Mouse (Mus musculus): ENCODE results near the gene St3gal2. TPM values are rescaled to one million over a fixed set of nuclear protein-coding genes. Genes with fewer than 3 reads are reported as not detected.

St3gal2 gene
- total and polyA plus RNA-seq, 2 experiments from 2014 or later: 9.9 to 12.6 TPM

DNA sequence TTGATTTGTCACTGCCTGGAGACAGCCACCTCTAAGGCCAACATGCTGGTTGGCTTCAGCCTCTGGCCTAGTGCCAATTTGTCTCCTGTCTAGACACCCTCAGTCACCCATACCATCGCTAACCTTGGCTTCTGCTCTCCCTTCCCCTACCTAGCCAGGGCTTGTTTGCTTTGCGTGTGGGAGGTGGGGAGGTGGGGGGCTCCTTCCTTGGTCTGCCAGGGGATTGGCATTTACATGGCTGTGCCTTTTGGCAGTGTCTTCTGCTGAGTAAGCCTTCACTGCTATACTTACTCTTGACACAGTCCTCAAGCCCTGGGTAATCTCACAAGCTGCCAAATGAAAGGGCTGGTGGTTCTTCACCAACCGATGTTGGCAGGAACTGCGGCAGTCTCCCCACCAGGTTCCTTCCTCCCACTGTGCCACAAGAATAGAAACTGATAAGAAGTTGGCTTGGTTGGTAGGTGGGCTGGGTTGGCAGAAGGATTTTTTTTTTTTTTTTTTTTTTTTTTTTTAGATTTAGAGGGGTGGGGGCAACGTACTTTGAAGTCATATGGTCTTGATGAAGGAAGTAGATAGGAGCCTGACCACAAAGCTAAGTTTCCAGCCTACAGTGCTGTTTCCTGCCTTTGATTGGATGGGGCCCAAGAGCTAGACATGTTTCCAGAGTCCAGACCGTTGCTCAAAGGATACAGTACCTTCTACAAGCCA, 19.3 kb downstream of the St3gal2 start:
- Histone ChIP-seq H3K9me3 (replicated peaks; ENCODE audit: control insufficient read depth, low read length) (no peaks in the 10 kb centered on the region), H3K9ac (replicated peaks; ENCODE audit: low read depth, low read length) (0 out of 2 replicates have a peak overlapping the region, but pooled peaks have one; percentile 3), H3K27ac (ENCODE audit: low read depth) (peak overlapping the region; percentile 85), H3K4me2 (ENCODE audit: low read depth, low read length) (peak overlapping the region; percentile 42), H3K27me3 (ENCODE audit: control insufficient read depth, insufficient read depth, low read length) (no peaks in the 10 kb centered on the region), H3K36me3 (replicated peaks; ENCODE audit: control insufficient read depth, insufficient read depth, low read length) (no peaks in the 10 kb centered on the region), H3K4me3 (ENCODE audit: low read depth, low read length) (no peak overlapping the region), H3K4me1 (ENCODE audit: control insufficient read depth, insufficient read depth) (peaks cover 61% of the 10 kb centered on the region)
- DNase-seq (ENCODE audit: low spot score) (peak; percentile 73), ATAC-seq (ENCODE audit: insufficient read depth, low read depth) (peak; percentile 52)
- TF ChIP-seq EP300 (IDR thresholded peaks at IDR 0.05; ENCODE audit: low read depth) (no peak), CTCF (IDR thresholded peaks at IDR 0.05; ENCODE audit: low read depth) (no peak)
- 6% methylated on average over 6 of the region's 6 CpGs for WGBS

DNA sequence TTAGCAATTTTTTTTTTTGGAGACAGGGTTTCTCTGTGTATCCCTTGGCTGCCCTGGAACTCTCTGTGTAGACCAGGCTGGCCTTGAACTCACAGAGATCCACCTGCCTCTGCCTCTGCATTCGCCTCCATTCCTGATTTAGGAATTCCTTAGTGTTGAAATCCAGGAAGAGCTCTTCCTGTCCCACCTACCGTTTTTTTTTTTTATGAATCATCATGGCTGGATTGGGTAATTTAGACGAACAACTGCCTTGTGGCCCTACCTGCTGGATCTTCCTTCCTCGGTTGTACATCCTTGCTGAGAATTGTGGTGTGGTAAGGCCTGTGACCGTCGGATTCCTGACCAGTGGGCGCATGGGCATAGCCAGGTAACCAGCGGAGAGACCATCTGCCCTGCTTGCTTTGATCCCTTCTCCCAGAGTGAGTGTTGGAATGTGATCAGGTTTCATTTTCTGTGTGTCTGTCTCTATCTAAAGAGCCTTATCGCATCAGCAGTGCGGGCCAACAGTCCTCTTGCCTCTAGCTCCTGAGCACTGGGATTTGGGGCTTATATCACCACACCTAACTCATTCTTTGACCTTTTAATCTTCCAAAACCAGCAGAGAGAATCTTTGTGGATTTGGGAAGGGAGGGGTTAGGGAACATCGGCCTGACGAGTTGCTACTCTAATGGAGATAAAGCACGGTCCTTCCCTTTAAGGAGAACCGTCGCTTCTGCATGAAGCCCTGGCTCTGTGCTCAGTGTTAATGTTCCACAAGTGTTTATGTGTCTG, 21.1 kb downstream of the St3gal2 start:
- Histone ChIP-seq H3K4me2 (ENCODE audit: low read depth, low read length) (peak overlapping the region; percentile 13; the same call in 1 of the 2 replicates), H3K4me3 (ENCODE audit: low read depth, low read length) (no peak overlapping the region), H3K36me3 (replicated peaks; ENCODE audit: control insufficient read depth, insufficient read depth, low read length) (no peaks in the 10 kb centered on the region), H3K4me1 (ENCODE audit: control insufficient read depth, insufficient read depth) (peaks cover 70% of the 10 kb centered on the region), H3K27ac (ENCODE audit: low read depth) (peak overlapping the region; percentile 94), H3K9me3 (replicated peaks; ENCODE audit: control insufficient read depth, low read length) (no peaks in the 10 kb centered on the region), H3K9ac (replicated peaks; ENCODE audit: low read depth, low read length) (no peak overlapping the region), H3K27me3 (ENCODE audit: control insufficient read depth, insufficient read depth, low read length) (no peaks in the 10 kb centered on the region)
- 52% methylated on average over 15 of the region's 15 CpGs for WGBS
- TF ChIP-seq EP300 (IDR thresholded peaks at IDR 0.05; ENCODE audit: low read depth) (no peak), CTCF (IDR thresholded peaks at IDR 0.05; ENCODE audit: low read depth) (no peak)
- peak; percentile 13 for ATAC-seq (ENCODE audit: insufficient read depth, low read depth)
- no peak for DNase-seq (ENCODE audit: low spot score)

- Histone ChIP-seq H3K36me3 (replicated peaks; ENCODE audit: control insufficient read depth, insufficient read depth, low read length) (no peaks in the 10 kb centered on the region), H3K4me3 (ENCODE audit: low read depth, low read length) (no peak overlapping the region), H3K9me3 (replicated peaks; ENCODE audit: control insufficient read depth, low read length) (no peaks in the 10 kb centered on the region), H3K9ac (replicated peaks; ENCODE audit: low read depth, low read length) (no peak overlapping the region), H3K27ac (ENCODE audit: low read depth) (peak overlapping the region; percentile 94), H3K27me3 (ENCODE audit: control insufficient read depth, insufficient read depth, low read length) (no peaks in the 10 kb centered on the region), H3K4me2 (ENCODE audit: low read depth, low read length) (no peak overlapping the region), H3K4me1 (ENCODE audit: control insufficient read depth, insufficient read depth) (peaks cover 72% of the 10 kb centered on the region)
- no peak for TF ChIP-seq EP300 (IDR thresholded peaks at IDR 0.05; ENCODE audit: low read depth)
- no peak for TF ChIP-seq CTCF (IDR thresholded peaks at IDR 0.05; ENCODE audit: low read depth)
- WGBS: 13% methylated on average over 10 of the region's 10 CpGs
- DNase-seq (ENCODE audit: low spot score): peak; percentile 95
- peak; percentile 82 for ATAC-seq (ENCODE audit: insufficient read depth, low read depth)
Measured at GRCm38 (mm10) chr8:110941453-110941948, 21.8 kb downstream of the St3gal2 start.

DNA sequence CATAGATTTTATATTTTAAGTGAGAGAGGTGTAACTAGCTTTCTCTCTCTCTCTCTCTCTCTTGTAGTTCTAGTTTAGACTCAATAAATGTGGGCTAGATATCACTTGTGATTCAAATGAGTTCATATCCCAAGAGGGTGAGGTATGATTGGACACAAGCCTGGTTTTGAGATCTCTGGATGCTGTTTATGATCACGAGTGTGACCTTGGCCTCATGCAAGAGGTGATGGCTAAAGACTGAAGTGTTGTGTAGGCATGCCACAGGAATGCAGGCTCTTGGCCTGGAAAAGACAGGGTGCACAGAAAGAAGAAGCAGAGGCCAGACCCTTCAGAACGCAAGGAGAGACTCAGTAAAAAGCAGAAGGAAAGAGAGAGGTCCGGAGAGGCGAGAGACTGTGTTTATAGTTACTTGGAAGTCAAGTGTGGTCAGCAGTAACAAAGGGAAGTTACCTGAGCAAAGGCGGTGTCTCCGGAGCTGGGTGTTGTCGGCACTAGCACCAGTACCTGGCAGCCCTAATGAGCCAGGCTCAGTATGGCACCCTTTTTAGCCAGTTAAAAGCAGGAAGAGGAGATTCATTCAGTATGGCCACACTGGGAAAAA, 24.7 kb downstream of the St3gal2 start:
- Histone ChIP-seq H3K4me2 (ENCODE audit: low read depth, low read length) (no peak overlapping the region), H3K9me3 (replicated peaks; ENCODE audit: control insufficient read depth, low read length) (no peaks in the 10 kb centered on the region), H3K27ac (ENCODE audit: low read depth) (peak overlapping the region; percentile 66), H3K9ac (replicated peaks; ENCODE audit: low read depth, low read length) (no peak overlapping the region), H3K36me3 (replicated peaks; ENCODE audit: control insufficient read depth, insufficient read depth, low read length) (no peaks in the 10 kb centered on the region), H3K4me1 (ENCODE audit: control insufficient read depth, insufficient read depth) (peaks cover 57% of the 10 kb centered on the region), H3K27me3 (ENCODE audit: control insufficient read depth, insufficient read depth, low read length) (no peaks in the 10 kb centered on the region), H3K4me3 (ENCODE audit: low read depth, low read length) (no peak overlapping the region)
- ATAC-seq (ENCODE audit: insufficient read depth, low read depth) (peak; percentile 21; the same call in 1 of the 2 replicates), DNase-seq (ENCODE audit: low spot score) (no peak)
- WGBS: 64% methylated on average over 7 of the region's 7 CpGs
- TF ChIP-seq EP300 (IDR thresholded peaks at IDR 0.05; ENCODE audit: low read depth): no peak
- TF ChIP-seq CTCF (IDR thresholded peaks at IDR 0.05; ENCODE audit: low read depth): no peak

GRCm38 (mm10) chr8:110945716-110946115, 26.0 kb downstream of the St3gal2 start:
- 65% methylated on average over 4 of the region's 4 CpGs for WGBS
- TF ChIP-seq CTCF (IDR thresholded peaks at IDR 0.05; ENCODE audit: low read depth) (no peak), EP300 (IDR thresholded peaks at IDR 0.05; ENCODE audit: low read depth) (no peak)

More at GRCm38 (mm10) chr8:110945716-110946115, 26.0 kb downstream of the St3gal2 start:
- DNase-seq (ENCODE audit: low spot score) (no peak), ATAC-seq (ENCODE audit: insufficient read depth, low read depth) (no peak)
- no peaks in the 10 kb centered on the region for H3K9me3 ChIP-seq (replicated peaks; ENCODE audit: control insufficient read depth, low read length)
- H3K4me2 ChIP-seq (ENCODE audit: low read depth, low read length): no peak overlapping the region
- no peaks in the 10 kb centered on the region for H3K27me3 ChIP-seq (ENCODE audit: control insufficient read depth, insufficient read depth, low read length)
- H3K4me3 ChIP-seq (ENCODE audit: low read depth, low read length): no peak overlapping the region
- no peak overlapping the region for H3K27ac ChIP-seq (ENCODE audit: low read depth)
- H3K4me1 ChIP-seq (ENCODE audit: control insufficient read depth, insufficient read depth): peaks cover 47% of the 10 kb centered on the region
- H3K36me3 ChIP-seq (replicated peaks; ENCODE audit: control insufficient read depth, insufficient read depth, low read length): no peaks in the 10 kb centered on the region
- no peak overlapping the region for H3K9ac ChIP-seq (replicated peaks; ENCODE audit: low read depth, low read length)
